Mouse (Mus musculus) kidney, embryonic 14.5 days (tissue): Measurements from ENCODE around the gene Mfap1b. TPM values are rescaled to one million over a fixed set of nuclear protein-coding genes. Genes with fewer than 3 reads are reported as not detected.
"Not testable (repeated sequence)": the region's sequence is repeated elsewhere in the genome, so short reads cannot be mapped to it uniquely, and the experiment has no call there.

Experiments
- ATAC-seq: fragments of 200-750 bp; cut with Nextera tagmentation; 2 replicates; pipeline ENCODE4 v1.8.0; 2017; ENCODE audit warnings: moderate number of reproducible peaks, mild to moderate bottlenecking, moderate TSS enrichment, moderate library complexity; ENCODE audit not compliant: low FRiP score, low TSS enrichment
- H3K27ac ChIP-seq: fragments of 300-500 bp; sonication (generic); 2 replicates; pipeline ENCODE4 v1.5.1; 2014; ENCODE audit warnings: low read depth, mild to moderate bottlenecking, low read length, moderate library complexity, mixed read lengths
- H3K27me3 ChIP-seq: fragments of 300-500 bp; sonication (generic); 2 replicates; pipeline ENCODE4 v1.6.1; 2014; ENCODE audit warnings: mild to moderate bottlenecking, low read length; ENCODE audit not compliant: control insufficient read depth, insufficient read depth
- H3K36me3 ChIP-seq: fragments of 300-500 bp; sonication (generic); 2 replicates; pipeline ENCODE4 v1.6.1; 2014; ENCODE audit warnings: low read length, mixed read lengths; ENCODE audit not compliant: control insufficient read depth, insufficient read depth
- H3K4me1 ChIP-seq: fragments of 300-500 bp; sonication (generic); 2 replicates; pipeline ENCODE4 v1.6.1; 2014; ENCODE audit warnings: low read length, mixed read lengths; ENCODE audit not compliant: control insufficient read depth, insufficient read depth
- H3K4me2 ChIP-seq: fragments of 300-500 bp; sonication (generic); replicated peaks from 2 replicates; pipeline ENCODE4 v1.6.1; 2014; ENCODE audit warnings: low read depth, mild to moderate bottlenecking, low read length
- H3K4me3 ChIP-seq: fragments of 300-500 bp; sonication (generic); 2 replicates; pipeline ENCODE4 v1.5.1; 2014; ENCODE audit warnings: mild to moderate bottlenecking, low read length
- H3K9ac ChIP-seq: fragments of 300-500 bp; sonication (generic); 2 replicates; pipeline ENCODE4 v1.6.1; 2014; ENCODE audit warnings: low read depth, mild to moderate bottlenecking, low read length, moderate library complexity
- H3K9me3 ChIP-seq: fragments of 300-500 bp; sonication (generic); 2 replicates; pipeline ENCODE4 v1.6.1; 2016; ENCODE audit warnings: low read length; ENCODE audit not compliant: control insufficient read depth
- WGBS: fragments of 180-500 bp; shearing (Covaris S2); extraction: QIAGEN DNeasy Blood & Tissue Kit; methylation state at CpG from one replicate; pipeline ENCODE4 v1.1.7; 2014; 5-methylcytosine and 5-hydroxymethylcytosine counted together
- polyA plus RNA-seq: library from polyadenylated mRNA; unstranded; fragments of >200 nt; fragmentation: Nextera tagmentation; extraction: Ambion mirVana; gene quantifications from 2 replicates; pipeline ENCODE4 v1.2.1, GENCODE M21; 2014

Gene Mfap1b
- 47.8 and 53.2 TPM in 2 replicates for polyA plus RNA-seq

DNA sequence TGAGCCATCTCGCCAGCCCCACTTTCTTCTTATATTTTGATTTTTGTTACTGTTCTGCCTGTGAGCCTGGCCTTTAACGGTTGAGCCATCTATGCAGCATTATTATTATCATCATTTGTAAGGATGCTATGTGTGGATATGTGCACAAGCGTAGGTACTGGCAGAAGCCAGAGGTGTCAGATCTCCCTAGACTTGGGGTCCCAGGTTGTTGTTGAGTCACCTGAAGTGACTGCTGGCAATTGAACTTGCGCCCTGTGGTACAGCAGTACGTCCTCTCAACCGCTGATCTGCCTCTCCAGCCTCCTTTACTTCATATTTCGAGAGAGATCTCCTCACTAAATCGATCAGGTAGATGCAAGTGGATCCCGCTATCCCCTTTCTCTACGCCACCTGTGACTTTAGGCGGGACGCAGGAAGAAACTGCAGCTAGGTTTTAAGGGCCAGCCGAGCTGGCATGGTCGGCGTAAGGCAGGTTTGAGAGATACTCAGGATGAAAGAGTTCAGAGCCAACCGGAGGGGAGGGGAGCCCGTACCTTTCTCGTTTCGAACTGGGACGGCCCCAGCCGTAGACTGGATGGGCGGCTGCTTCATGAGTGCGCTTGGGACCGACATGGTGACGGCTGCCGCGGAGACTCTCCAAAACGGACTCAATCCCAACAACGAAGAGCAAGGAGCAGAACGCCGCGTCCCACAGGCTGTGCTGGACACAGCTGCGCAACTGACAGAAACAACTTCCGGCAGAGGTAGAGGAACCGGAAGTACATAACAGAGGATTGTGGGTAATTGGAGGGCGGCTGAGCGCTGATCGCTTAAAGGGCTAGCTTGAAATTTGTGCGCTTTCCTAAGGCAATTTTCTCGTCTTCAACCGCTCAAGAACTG, at the start of gene Mfap1b:
Mfap1b (minus strand) TSS at position 767 of the 879 bp plus-strand sequence.
- Histone ChIP-seq H3K9ac (peak within 1 kb of the TSS; percentile 60), H3K4me2 (peak within 1 kb of the TSS; percentile 52), H3K4me3 (peak within 1 kb of the TSS; percentile 62)
- WGBS: 6% methylated on average over 39 of the region's 41 CpGs
- not testable (repeated sequence) for H3K36me3 ChIP-seq, H3K4me1 ChIP-seq, H3K27me3 ChIP-seq, H3K9me3 ChIP-seq, H3K27ac ChIP-seq
- peak; percentile 94 for ATAC-seq

DNA sequence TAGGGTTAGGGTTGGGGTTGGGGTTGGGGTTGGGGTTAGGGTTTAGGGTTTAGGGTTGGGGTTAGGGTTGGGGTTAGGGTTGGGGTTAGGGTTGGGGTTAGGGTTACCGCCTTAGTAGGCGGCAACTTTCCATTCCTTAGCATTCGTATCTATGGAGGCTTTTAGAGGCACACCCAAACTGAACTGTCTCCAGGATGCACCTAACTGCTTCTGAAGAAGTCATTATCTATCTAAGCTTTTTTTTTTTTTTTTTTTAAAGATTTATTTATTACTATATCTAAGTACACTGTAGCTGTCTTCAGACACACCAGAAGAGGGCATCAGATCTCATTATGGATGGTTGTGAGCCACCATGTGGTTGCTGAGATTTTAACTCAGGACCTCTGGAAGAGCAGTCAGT, 49.0 kb upstream of the Mfap1b start:
- H3K27ac ChIP-seq, H3K4me2 ChIP-seq, H3K9me3 ChIP-seq, H3K9ac ChIP-seq, H3K27me3 ChIP-seq, ATAC-seq, H3K4me1 ChIP-seq, H3K4me3 ChIP-seq: not testable (repeated sequence)
- WGBS: 96% methylated on average over 3 of the region's 3 CpGs
- peaks cover 43% of the 10 kb centered on the region for H3K36me3 ChIP-seq

DNA sequence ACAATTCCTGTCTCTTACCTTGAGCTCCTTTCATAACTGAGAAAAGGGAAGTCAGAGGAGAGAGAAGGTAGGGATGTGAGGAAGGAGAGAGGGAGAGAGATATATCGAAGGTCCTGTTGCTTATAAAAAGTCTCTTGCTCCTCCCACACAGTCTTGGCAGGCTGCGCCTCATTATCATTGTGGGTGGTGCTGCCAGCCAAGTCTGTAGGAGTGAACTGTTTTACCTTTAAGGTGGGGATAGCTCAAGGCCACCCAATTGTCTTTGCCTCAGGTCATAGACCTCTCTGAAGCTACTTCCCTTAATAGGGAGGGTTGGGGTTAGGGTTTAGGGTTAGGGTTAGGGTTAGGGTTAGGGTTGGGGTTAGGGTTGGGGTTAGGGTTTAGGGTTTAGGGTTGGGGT, 48.1 kb upstream of the Mfap1b start:
- Histone ChIP-seq H3K27ac (no peak overlapping the region), H3K4me1 (no peaks in the 10 kb centered on the region), H3K27me3 (no peaks in the 10 kb centered on the region), H3K36me3 (peaks cover 49% of the 10 kb centered on the region), H3K4me3 (no peak overlapping the region), H3K4me2 (no peak overlapping the region), H3K9me3 (no peaks in the 10 kb centered on the region), H3K9ac (no peak overlapping the region)
- no peak for ATAC-seq
- WGBS: 94% methylated on average over 2 of the region's 2 CpGs

DNA sequence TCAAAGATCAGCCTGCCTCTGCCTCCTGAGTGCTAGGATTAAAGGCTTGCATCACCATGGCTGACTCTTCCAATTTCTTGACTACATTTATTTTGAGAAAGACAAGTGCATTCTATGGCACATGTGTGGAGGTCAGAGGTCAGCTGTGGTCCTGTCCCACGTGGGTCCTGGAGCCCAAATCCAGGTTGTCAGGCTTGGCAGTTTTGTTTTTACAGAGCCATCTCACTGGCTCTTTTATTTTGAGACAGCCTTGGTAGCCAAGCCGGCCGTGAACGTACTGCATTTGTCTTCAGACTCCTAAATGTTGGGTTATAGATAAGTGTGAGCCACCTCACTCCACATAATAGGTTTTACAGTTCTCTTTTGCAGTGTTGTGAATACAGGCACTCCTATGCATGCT, 44.8 kb upstream of the Mfap1b start:
- WGBS: 95% methylated on average over 4 of the region's 4 CpGs
- peaks cover 33% of the 10 kb centered on the region; the same call in 1 of the 2 replicates for H3K36me3 ChIP-seq
- not testable (repeated sequence) for H3K9ac ChIP-seq, H3K27ac ChIP-seq, H3K4me1 ChIP-seq, ATAC-seq, H3K9me3 ChIP-seq, H3K4me3 ChIP-seq, H3K4me2 ChIP-seq, H3K27me3 ChIP-seq

DNA sequence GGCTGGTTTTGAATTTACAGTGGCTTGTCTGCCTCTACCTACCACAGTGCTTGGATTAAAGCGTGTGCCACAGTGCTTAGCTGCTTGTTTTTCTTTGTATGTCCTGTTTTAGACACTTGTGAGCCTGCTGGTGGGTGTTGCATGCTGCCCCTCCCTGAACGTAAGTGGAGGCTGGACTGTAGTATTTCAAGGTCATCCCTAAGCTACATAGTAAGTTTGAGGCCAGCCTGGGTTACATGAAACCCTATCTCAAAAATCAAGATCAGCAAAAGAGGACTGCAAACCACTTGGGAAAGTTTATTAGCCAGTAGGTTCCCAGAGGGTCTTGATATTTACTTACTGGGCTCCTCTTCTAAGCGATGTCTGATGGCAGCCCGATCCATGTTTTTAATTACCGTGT, 44.2 kb upstream of the Mfap1b start:
- no peaks in the 10 kb centered on the region for H3K27me3 ChIP-seq
- peaks cover 34% of the 10 kb centered on the region; the same call in 1 of the 2 replicates for H3K36me3 ChIP-seq

DNA sequence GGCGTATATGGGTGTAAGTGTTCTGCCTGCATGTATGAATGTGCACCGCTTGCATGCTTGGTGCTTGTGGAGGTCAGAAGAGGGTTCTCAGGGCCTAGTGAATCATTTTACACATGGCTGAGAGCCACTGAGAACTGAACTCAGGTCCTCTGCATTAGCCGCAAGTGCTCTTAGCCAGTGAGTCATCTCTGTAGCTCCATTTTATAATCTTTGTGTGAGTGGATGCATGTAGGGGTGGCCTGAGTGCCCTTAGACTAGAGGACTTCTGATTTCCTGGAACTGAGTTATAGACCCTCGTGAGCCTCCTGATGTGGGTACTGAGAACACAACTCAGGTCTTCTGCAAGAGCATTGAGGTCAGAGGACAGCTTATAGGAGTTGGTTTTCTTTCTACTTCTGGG, 40.3 kb upstream of the Mfap1b start:
- Histone ChIP-seq H3K27ac (no peak overlapping the region), H3K4me2 (no peak overlapping the region), H3K4me3 (no peak overlapping the region), H3K9me3 (no peaks in the 10 kb centered on the region), H3K4me1 (0 out of 2 replicates have a peak, but pooled peaks cover 3% of the 10 kb centered on the region), H3K27me3 (no peaks in the 10 kb centered on the region), H3K36me3 (peaks cover 36% of the 10 kb centered on the region), H3K9ac (no peak overlapping the region)
- no peak for ATAC-seq
- WGBS: 95% methylated on average over 4 of the region's 4 CpGs

More for the DNA sequence above, 44.2 kb upstream of the Mfap1b start:
- H3K4me2 ChIP-seq: no peak overlapping the region
- 95% methylated on average over 5 of the region's 5 CpGs for WGBS
- H3K27ac ChIP-seq: no peak overlapping the region
- H3K9ac ChIP-seq: no peak overlapping the region
- H3K9me3 ChIP-seq: no peaks in the 10 kb centered on the region
- no peak for ATAC-seq
- no peaks in the 10 kb centered on the region for H3K4me1 ChIP-seq
- H3K4me3 ChIP-seq: no peak overlapping the region

DNA sequence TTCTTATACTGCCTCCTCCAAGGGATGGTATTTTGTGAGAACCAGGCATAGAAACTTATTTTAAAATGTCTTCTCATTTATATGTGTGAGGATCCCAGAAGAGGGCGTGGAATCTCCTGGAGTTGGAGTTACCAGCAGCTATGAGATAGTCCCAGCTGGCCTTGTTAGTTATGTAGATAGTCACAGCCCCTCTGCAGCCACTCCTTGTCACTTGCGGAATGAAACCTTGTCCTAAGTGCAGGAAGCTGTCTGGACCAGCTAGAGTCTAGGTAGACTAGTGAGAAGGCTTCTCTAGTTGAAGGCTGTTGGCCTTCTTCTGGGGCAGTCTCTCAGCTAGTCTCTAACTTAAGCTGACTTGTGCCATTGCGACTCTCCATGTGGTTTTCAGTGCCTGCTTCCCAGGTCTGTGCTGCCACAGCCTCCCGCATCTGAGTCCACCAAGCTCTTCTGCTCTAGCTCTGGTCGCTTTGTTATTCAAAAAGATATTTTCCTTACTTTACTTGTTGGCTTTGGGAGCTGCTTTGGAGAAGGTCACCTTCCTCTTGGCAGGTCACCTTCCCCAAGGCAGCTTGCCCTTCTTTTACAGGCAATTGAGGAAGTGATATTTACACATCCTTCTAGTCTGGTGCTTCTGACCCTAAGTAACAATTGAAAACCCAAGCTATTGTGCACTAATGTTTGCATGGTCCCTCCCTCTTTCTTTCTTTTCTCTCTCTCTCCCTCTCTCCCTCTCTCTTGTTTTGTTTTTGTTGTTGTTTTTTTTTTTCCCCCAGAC, 39.3 kb upstream of the Mfap1b start:
- 91% methylated on average over 4 of the region's 5 CpGs for WGBS
- not testable (repeated sequence) for H3K27ac ChIP-seq, H3K9ac ChIP-seq, H3K4me2 ChIP-seq, H3K4me1 ChIP-seq, H3K9me3 ChIP-seq, H3K27me3 ChIP-seq, H3K4me3 ChIP-seq, ATAC-seq
- peaks cover 32% of the 10 kb centered on the region for H3K36me3 ChIP-seq

DNA sequence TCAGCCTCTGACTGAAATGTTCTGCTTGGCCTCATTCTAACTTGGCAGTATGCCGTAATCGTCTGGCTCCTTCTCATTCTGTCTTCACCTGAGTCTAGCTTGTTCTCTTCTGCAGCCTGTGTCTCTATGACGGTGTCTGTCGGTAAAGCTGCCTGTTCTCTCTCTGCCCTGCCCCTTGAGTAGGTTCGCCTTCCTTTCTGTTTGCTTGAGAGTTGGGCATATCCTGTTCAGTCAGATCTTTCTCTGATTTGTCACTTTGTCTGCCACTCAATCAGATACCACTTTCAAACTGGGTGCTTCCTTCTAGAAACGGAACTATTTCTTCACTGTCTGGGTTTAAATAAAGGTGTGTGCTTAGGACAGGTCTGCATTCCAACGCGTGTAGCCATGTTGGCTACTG, 37.5 kb upstream of the Mfap1b start:
- H3K4me3 ChIP-seq: no peak overlapping the region
- H3K36me3 ChIP-seq: peaks cover 17% of the 10 kb centered on the region
- peaks cover 12% of the 10 kb centered on the region for H3K4me1 ChIP-seq
- H3K27me3 ChIP-seq: no peaks in the 10 kb centered on the region
- no peak for ATAC-seq
- H3K4me2 ChIP-seq: no peak overlapping the region
- WGBS: 96% methylated on average over 8 of the region's 8 CpGs
- H3K9ac ChIP-seq: no peak overlapping the region
- H3K9me3 ChIP-seq: no peaks in the 10 kb centered on the region
- H3K27ac ChIP-seq: no peak overlapping the region

DNA sequence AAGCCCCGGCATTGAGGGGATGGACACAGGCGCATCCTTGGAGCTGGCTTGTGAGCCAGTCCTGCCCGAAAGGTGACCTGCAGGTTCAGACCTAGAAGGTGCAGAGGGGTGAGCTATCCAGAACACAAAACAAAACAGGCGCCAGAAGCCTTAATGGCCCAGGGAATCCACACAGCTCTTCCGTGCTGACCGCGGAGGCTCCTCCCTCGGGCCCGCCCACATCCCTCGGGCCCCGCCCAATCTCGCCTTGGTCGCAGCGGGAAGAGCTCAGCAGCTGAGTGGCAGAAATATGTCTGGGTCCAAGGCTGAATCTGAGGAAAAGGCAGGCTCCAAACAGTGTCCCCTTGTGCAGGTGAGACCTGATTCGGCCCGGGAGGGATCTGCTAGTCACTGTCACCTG, 35.7 kb upstream of the Mfap1b start:
- Histone ChIP-seq H3K4me1 (peaks cover 12% of the 10 kb centered on the region), H3K27me3 (no peaks in the 10 kb centered on the region), H3K27ac (no peak overlapping the region), H3K4me3 (peak overlapping the region; percentile 37), H3K9me3 (no peaks in the 10 kb centered on the region), H3K36me3 (peaks cover 17% of the 10 kb centered on the region), H3K4me2 (peak overlapping the region; percentile 48), H3K9ac (peak overlapping the region; percentile 51; the same call in 1 of the 2 replicates)
- ATAC-seq: peak; percentile 82
- WGBS: 22% methylated on average over 16 of the region's 16 CpGs
